Mouse (Mus musculus) liver, embryonic 12.5 days (tissue): ENCODE measurements around the gene Catip. TPM values are rescaled to one million over a fixed set of nuclear protein-coding genes. Genes with fewer than 3 reads are reported as not detected.

Experiments
- ATAC-seq: fragments of 200-750 bp; cut with Nextera tagmentation; 2 replicates; pipeline ENCODE4 v1.8.0; 2017; ENCODE audit warnings: moderate number of reproducible peaks, mild to moderate bottlenecking, moderate library complexity
- H3K27ac ChIP-seq: fragments of 300-500 bp; sonication (generic); 2 replicates; pipeline ENCODE4 v1.5.1; 2016; ENCODE audit warnings: mild to moderate bottlenecking
- H3K27me3 ChIP-seq: fragments of 300-500 bp; sonication (generic); replicated peaks from 2 replicates; pipeline ENCODE4 v1.6.1; 2016; ENCODE audit warnings: mild to moderate bottlenecking, moderate library complexity
- H3K36me3 ChIP-seq: fragments of 300-500 bp; sonication (generic); 2 replicates; pipeline ENCODE4 v1.6.1; 2016; ENCODE audit warnings: mild to moderate bottlenecking, moderate library complexity
- H3K4me1 ChIP-seq: fragments of 300-500 bp; sonication (generic); 2 replicates; pipeline ENCODE4 v1.6.1; 2016
- H3K4me2 ChIP-seq: fragments of 300-500 bp; sonication (generic); 2 replicates; pipeline ENCODE4 v1.6.1; 2016; ENCODE audit warnings: mild to moderate bottlenecking, moderate library complexity
- H3K4me3 ChIP-seq: fragments of 300-500 bp; sonication (generic); 2 replicates; pipeline ENCODE4 v1.5.1; 2016; ENCODE audit warnings: mild to moderate bottlenecking, moderate library complexity
- H3K9ac ChIP-seq: fragments of 300-500 bp; sonication (generic); 2 replicates; pipeline ENCODE4 v1.6.1; 2016; ENCODE audit warnings: mild to moderate bottlenecking, moderate library complexity
- H3K9me3 ChIP-seq: fragments of 300-500 bp; sonication (generic); replicated peaks from 2 replicates; pipeline ENCODE4 v1.6.1; 2016; ENCODE audit warnings: mild to moderate bottlenecking, moderate library complexity
- WGBS: fragments of 180-500 bp; shearing (Covaris S2); methylation state at CpG from one replicate; pipeline ENCODE4 v1.1.7; 2016; ENCODE audit not compliant: insufficient replicate concordance; 5-methylcytosine and 5-hydroxymethylcytosine counted together
- microRNA counts: library from miRNA; unstranded; fragments of <30 nt; microRNA quantifications from one replicate; lab custom pipeline; 2017
- microRNA-seq: library from miRNA; unstranded; fragments of <30 nt; microRNA quantifications from one replicate; pipeline ENCODE4, GENCODE M21; 2017
- polyA plus RNA-seq: library from polyadenylated mRNA; unstranded; fragments of >200 nt; fragmentation: Nextera tagmentation; extraction: Ambion mirVana; gene quantifications from 2 replicates; pipeline ENCODE4 v1.2.1, GENCODE M21; 2016

Catip gene
- polyA plus RNA-seq, 1 experiment from 2014 or later, result 0.14 TPM

- 34% methylated on average over 4 of the region's 4 CpGs for WGBS
- Histone ChIP-seq H3K9me3 (peaks cover 9% of the 10 kb centered on the region), H3K4me2 (no peak overlapping the region), H3K27ac (peak overlapping the region; percentile 39; the same call in 1 of the 2 replicates), H3K36me3 (no peaks in the 10 kb centered on the region), H3K9ac (no peak overlapping the region), H3K4me3 (no peak overlapping the region), H3K27me3 (peaks cover 13% of the 10 kb centered on the region; the same call in 1 of the 2 replicates), H3K4me1 (peaks cover 21% of the 10 kb centered on the region)
- ATAC-seq, result peak; percentile 84
Measured at GRCm38 (mm10) chr1:74415143-74415542, 53.2 kb downstream of the Catip start.

MicroRNA genes within 50 kb of the gene (microRNA counts, 519-probe panel; counts per million panel counts)
- 2,753 counts per million, percentile 72 among the panel's probes with 10 or more counts for microRNA mmu-miR-26b (lab: Ali Mortazavi, UCI)

Small RNA genes within 50 kb of the gene (microRNA-seq; reads per million reads assigned to microRNA genes)
- gene Mir26b, result 47,394 reads per million, percentile 99 among the genes with 10 or more reads in this experiment

Other genes starting within 250 kb of the Catip start
- 13.1 and 16.1 TPM in 2 replicates for gene Tns1, start 237.7 kb upstream of the Catip start, polyA plus RNA-seq
- gene Rufy4, start 236.6 kb upstream of the Catip start, polyA plus RNA-seq, result 0.16 and 0.20 TPM in 2 replicates
- 0.65 and 0.97 TPM in 2 replicates for gene Cxcr2, start 208.1 kb upstream of the Catip start, polyA plus RNA-seq
- not detected in 2 replicates for gene Cxcr1, start 167.5 kb upstream of the Catip start, polyA plus RNA-seq
- 268 and 269 TPM in 2 replicates for gene Arpc2, start 126.0 kb upstream of the Catip start, polyA plus RNA-seq
- 1.2 and 1.5 TPM in 2 replicates for gene Gpbar1, start 83.6 kb upstream of the Catip start, polyA plus RNA-seq
- gene Aamp, start 77.4 kb upstream of the Catip start, polyA plus RNA-seq, result 119 and 120 TPM in 2 replicates
- 45.7 and 48.7 TPM in 2 replicates for gene Pnkd, start 77.2 kb upstream of the Catip start, polyA plus RNA-seq
- gene Tmbim1, start 56.5 kb upstream of the Catip start, polyA plus RNA-seq, result 17.5 and 18.6 TPM in 2 replicates
- 8.6 and 9.0 TPM in 2 replicates for gene Slc11a1, start 13.1 kb downstream of the Catip start, polyA plus RNA-seq
- gene Ctdsp1, start 29.4 kb downstream of the Catip start, polyA plus RNA-seq, result 42.0 and 42.4 TPM in 2 replicates
- 0.81 and 0.93 TPM in 2 replicates for gene Vil1, start 47.3 kb downstream of the Catip start, polyA plus RNA-seq
- 51.6 and 52.4 TPM in 2 replicates for gene Cnot9, start 143.9 kb downstream of the Catip start, polyA plus RNA-seq
- gene Plcd4, start 180.8 kb downstream of the Catip start, polyA plus RNA-seq, result 0.12 and 0.14 TPM in 2 replicates
- gene Usp37, start 182.2 kb downstream of the Catip start, polyA plus RNA-seq, result 19.2 and 19.9 TPM in 2 replicates
- gene Zfp142, start 226.1 kb downstream of the Catip start, polyA plus RNA-seq, result 3.8 and 3.9 TPM in 2 replicates
- gene Bcs1l, start 226.2 kb downstream of the Catip start, polyA plus RNA-seq, result 16.2 and 16.3 TPM in 2 replicates
- 14.7 and 15.9 TPM in 2 replicates for gene Rnf25, start 239.3 kb downstream of the Catip start, polyA plus RNA-seq
- 0.75 and 1.2 TPM in 2 replicates for gene Stk36, start 239.3 kb downstream of the Catip start, polyA plus RNA-seq